Mouse (Mus musculus): ENCODE results near the gene Nbdy. TPM values are rescaled to one million over a fixed set of nuclear protein-coding genes. Genes with fewer than 3 reads are reported as not detected.

Nbdy gene
- polyA plus RNA-seq, 1 experiment from 2014 or later: 146 TPM

Other genes with a start within 250 kb of the Nbdy start
- gene Ubqln2, start 225.4 kb upstream of the Nbdy start, polyA plus RNA-seq (2015; fragmentation: Nextera tagmentation; extraction: Ambion mirVana): 53.4 and 54.0 TPM in 2 replicates
- not detected in 2 replicates for gene Cypt3, start 165.0 kb upstream of the Nbdy start, polyA plus RNA-seq (2015; fragmentation: Nextera tagmentation; extraction: Ambion mirVana)
- gene Kctd12b, start 27.2 kb upstream of the Nbdy start, polyA plus RNA-seq (2015; fragmentation: Nextera tagmentation; extraction: Ambion mirVana): 4.0 and 4.8 TPM in 2 replicates
- 29.1 and 30.9 TPM in 2 replicates for gene Spin2c, start 108.6 kb downstream of the Nbdy start, polyA plus RNA-seq (2015; fragmentation: Nextera tagmentation; extraction: Ambion mirVana)

Data from midbrain, embryonic 15.5 days (tissue).